Mouse (Mus musculus): Measurements from ENCODE around the gene Gad2. TPM values are rescaled to one million over a fixed set of nuclear protein-coding genes. Genes with fewer than 3 reads are reported as not detected.

Gene Gad2
- total RNA-seq, 1 experiment = 0.13 TPM

- DNase-seq (ENCODE audit: low read depth, low spot score) = no peak
- TF ChIP-seq MAFK (IDR thresholded peaks at IDR 0.05; ENCODE audit: insufficient read depth, low read depth, low read length) = no peak
- TF ChIP-seq CHD2 (IDR thresholded peaks at IDR 0.05; ENCODE audit: low read depth, low read length) = no peak
- TF ChIP-seq ZC3H11A (IDR thresholded peaks at IDR 0.05; ENCODE audit: borderline replicate concordance, low read depth, low read length) = no peak
- no peak for TF ChIP-seq HCFC1 (IDR thresholded peaks at IDR 0.05; ENCODE audit: borderline replicate concordance, insufficient read depth, low read length)
- TF ChIP-seq ZNF384 (IDR thresholded peaks at IDR 0.05; ENCODE audit: low read depth, low read length) = no peak
- in situ Hi-C loops (cut with MboI; ENCODE audit: low sequenced_read_pairs in 2 of 2, unreplicated experiment in 2 of 2) = no loop called here
- Histone ChIP-seq H3K9ac (ENCODE audit: insufficient read depth, low read depth, low read length, poor library complexity, severe bottlenecking) (no peak overlapping the region), H3K4me3 (ENCODE audit: insufficient read depth in 1 of 2, low read depth in 1 of 2, low read length in 2 of 2, poor library complexity in 1 of 2, severe bottlenecking in 1 of 2) (no peak overlapping the region), H3K36me3 (ENCODE audit: control insufficient read depth, insufficient read depth, low read length, poor library complexity, severe bottlenecking) (no peaks in the 10 kb centered on the region), H3K27ac (ENCODE audit: insufficient read depth, low read depth, low read length, poor library complexity, severe bottlenecking) (no peak overlapping the region), H3K4me1 (ENCODE audit: control insufficient read depth in 2 of 2, insufficient read depth in 2 of 2, low read length in 2 of 2, poor library complexity in 1 of 2) (no peaks in the 10 kb centered on the region), H3K9me3 (ENCODE audit: control insufficient read depth, insufficient read depth, low read depth, low read length) (no peaks in the 10 kb centered on the region)
These were observed 24.1 kb downstream of the Gad2 start for GRCm38 (mm10) chr2:22646134-22646533.

GRCm38 (mm10) chr2:22648394-22648793 lies 26.4 kb downstream of the Gad2 start:
- H3K9me3 ChIP-seq (ENCODE audit: control insufficient read depth, insufficient read depth, low read depth, low read length) = no peaks in the 10 kb centered on the region
- H3K4me1 ChIP-seq (ENCODE audit: control insufficient read depth in 2 of 2, insufficient read depth in 2 of 2, low read length in 2 of 2, poor library complexity in 1 of 2) = no peaks in the 10 kb centered on the region
- in situ Hi-C loops (cut with MboI; ENCODE audit: low sequenced_read_pairs in 2 of 2, unreplicated experiment in 2 of 2) = no loop called here
- no peaks in the 10 kb centered on the region for H3K36me3 ChIP-seq (ENCODE audit: control insufficient read depth, insufficient read depth, low read length, poor library complexity, severe bottlenecking)
- H3K27ac ChIP-seq (ENCODE audit: insufficient read depth, low read depth, low read length, poor library complexity, severe bottlenecking) = no peak overlapping the region
- no peak for TF ChIP-seq ZC3H11A (IDR thresholded peaks at IDR 0.05; ENCODE audit: borderline replicate concordance, low read depth, low read length)
- no peak for TF ChIP-seq MAFK (IDR thresholded peaks at IDR 0.05; ENCODE audit: insufficient read depth, low read depth, low read length)
- no peak for TF ChIP-seq CHD2 (IDR thresholded peaks at IDR 0.05; ENCODE audit: low read depth, low read length)
- no peak for TF ChIP-seq ZNF384 (IDR thresholded peaks at IDR 0.05; ENCODE audit: low read depth, low read length)
- TF ChIP-seq HCFC1 (IDR thresholded peaks at IDR 0.05; ENCODE audit: borderline replicate concordance, insufficient read depth, low read length) = no peak
- no peak overlapping the region for H3K9ac ChIP-seq (ENCODE audit: insufficient read depth, low read depth, low read length, poor library complexity, severe bottlenecking)
- no peak for DNase-seq (ENCODE audit: low read depth, low spot score)
- no peak overlapping the region for H3K4me3 ChIP-seq (ENCODE audit: insufficient read depth in 1 of 2, low read depth in 1 of 2, low read length in 2 of 2, poor library complexity in 1 of 2, severe bottlenecking in 1 of 2)

GRCm38 (mm10) chr2:22651826-22652225 lies 29.8 kb downstream of the Gad2 start:
- DNase-seq (ENCODE audit: low read depth, low spot score) = no peak
- H3K4me1 ChIP-seq (ENCODE audit: control insufficient read depth in 2 of 2, insufficient read depth in 2 of 2, low read length in 2 of 2, poor library complexity in 1 of 2) = no peaks in the 10 kb centered on the region
- no peaks in the 10 kb centered on the region for H3K9me3 ChIP-seq (ENCODE audit: control insufficient read depth, insufficient read depth, low read depth, low read length)
- H3K27ac ChIP-seq (ENCODE audit: insufficient read depth, low read depth, low read length, poor library complexity, severe bottlenecking) = no peak overlapping the region
- H3K36me3 ChIP-seq (ENCODE audit: control insufficient read depth, insufficient read depth, low read length, poor library complexity, severe bottlenecking) = no peaks in the 10 kb centered on the region
- no peak overlapping the region for H3K4me3 ChIP-seq (ENCODE audit: insufficient read depth in 1 of 2, low read depth in 1 of 2, low read length in 2 of 2, poor library complexity in 1 of 2, severe bottlenecking in 1 of 2)
- H3K9ac ChIP-seq (ENCODE audit: insufficient read depth, low read depth, low read length, poor library complexity, severe bottlenecking) = no peak overlapping the region
- in situ Hi-C loops (cut with MboI; ENCODE audit: low sequenced_read_pairs in 2 of 2, unreplicated experiment in 2 of 2) = no loop called here
- TF ChIP-seq CHD2 (IDR thresholded peaks at IDR 0.05; ENCODE audit: low read depth, low read length) (no peak), ZNF384 (IDR thresholded peaks at IDR 0.05; ENCODE audit: low read depth, low read length) (no peak), MAFK (IDR thresholded peaks at IDR 0.05; ENCODE audit: insufficient read depth, low read depth, low read length) (no peak), ZC3H11A (IDR thresholded peaks at IDR 0.05; ENCODE audit: borderline replicate concordance, low read depth, low read length) (no peak), HCFC1 (IDR thresholded peaks at IDR 0.05; ENCODE audit: borderline replicate concordance, insufficient read depth, low read length) (no peak)

- no peak overlapping the region for H3K27ac ChIP-seq (ENCODE audit: insufficient read depth, low read depth, low read length, poor library complexity, severe bottlenecking)
- H3K9ac ChIP-seq (ENCODE audit: insufficient read depth, low read depth, low read length, poor library complexity, severe bottlenecking) = no peak overlapping the region
- no peak for TF ChIP-seq HCFC1 (IDR thresholded peaks at IDR 0.05; ENCODE audit: borderline replicate concordance, insufficient read depth, low read length)
- TF ChIP-seq ZNF384 (IDR thresholded peaks at IDR 0.05; ENCODE audit: low read depth, low read length) = no peak
- TF ChIP-seq ZC3H11A (IDR thresholded peaks at IDR 0.05; ENCODE audit: borderline replicate concordance, low read depth, low read length) = no peak
- TF ChIP-seq MAFK (IDR thresholded peaks at IDR 0.05; ENCODE audit: insufficient read depth, low read depth, low read length) = no peak
- TF ChIP-seq CHD2 (IDR thresholded peaks at IDR 0.05; ENCODE audit: low read depth, low read length) = no peak
- H3K9me3 ChIP-seq (ENCODE audit: control insufficient read depth, insufficient read depth, low read depth, low read length) = no peaks in the 10 kb centered on the region
- no peak for DNase-seq (ENCODE audit: low read depth, low spot score)
- in situ Hi-C loops (cut with MboI; ENCODE audit: low sequenced_read_pairs in 2 of 2, unreplicated experiment in 2 of 2) = no loop called here
- H3K4me3 ChIP-seq (ENCODE audit: insufficient read depth in 1 of 2, low read depth in 1 of 2, low read length in 2 of 2, poor library complexity in 1 of 2, severe bottlenecking in 1 of 2) = no peak overlapping the region
- H3K36me3 ChIP-seq (ENCODE audit: control insufficient read depth, insufficient read depth, low read length, poor library complexity, severe bottlenecking) = no peaks in the 10 kb centered on the region
- H3K4me1 ChIP-seq (ENCODE audit: control insufficient read depth in 2 of 2, insufficient read depth in 2 of 2, low read length in 2 of 2, poor library complexity in 1 of 2) = no peaks in the 10 kb centered on the region
These were observed 41.7 kb downstream of the Gad2 start for GRCm38 (mm10) chr2:22663731-22664130.

GRCm38 (mm10) chr2:22670415-22670814 lies 48.4 kb downstream of the Gad2 start:
- H3K4me3 ChIP-seq (ENCODE audit: insufficient read depth in 1 of 2, low read depth in 1 of 2, low read length in 2 of 2, poor library complexity in 1 of 2, severe bottlenecking in 1 of 2) = no peak overlapping the region
- H3K9ac ChIP-seq (ENCODE audit: insufficient read depth, low read depth, low read length, poor library complexity, severe bottlenecking) = no peak overlapping the region
- H3K9me3 ChIP-seq (ENCODE audit: control insufficient read depth, insufficient read depth, low read depth, low read length) = no peaks in the 10 kb centered on the region
- no peak for DNase-seq (ENCODE audit: low read depth, low spot score)
- H3K4me1 ChIP-seq (ENCODE audit: control insufficient read depth in 2 of 2, insufficient read depth in 2 of 2, low read length in 2 of 2, poor library complexity in 1 of 2) = no peaks in the 10 kb centered on the region
- H3K36me3 ChIP-seq (ENCODE audit: control insufficient read depth, insufficient read depth, low read length, poor library complexity, severe bottlenecking) = no peaks in the 10 kb centered on the region
- H3K27ac ChIP-seq (ENCODE audit: insufficient read depth, low read depth, low read length, poor library complexity, severe bottlenecking) = no peak overlapping the region
- in situ Hi-C loops (cut with MboI; ENCODE audit: low sequenced_read_pairs in 2 of 2, unreplicated experiment in 2 of 2) = no loop called here
- TF ChIP-seq MAFK (IDR thresholded peaks at IDR 0.05; ENCODE audit: insufficient read depth, low read depth, low read length) (no peak), ZC3H11A (IDR thresholded peaks at IDR 0.05; ENCODE audit: borderline replicate concordance, low read depth, low read length) (no peak), CHD2 (IDR thresholded peaks at IDR 0.05; ENCODE audit: low read depth, low read length) (no peak)

Measured in ES-E14 (cell line).